Mouse (Mus musculus): ENCODE results near the gene Gng10.

Gene Gng10

DNA sequence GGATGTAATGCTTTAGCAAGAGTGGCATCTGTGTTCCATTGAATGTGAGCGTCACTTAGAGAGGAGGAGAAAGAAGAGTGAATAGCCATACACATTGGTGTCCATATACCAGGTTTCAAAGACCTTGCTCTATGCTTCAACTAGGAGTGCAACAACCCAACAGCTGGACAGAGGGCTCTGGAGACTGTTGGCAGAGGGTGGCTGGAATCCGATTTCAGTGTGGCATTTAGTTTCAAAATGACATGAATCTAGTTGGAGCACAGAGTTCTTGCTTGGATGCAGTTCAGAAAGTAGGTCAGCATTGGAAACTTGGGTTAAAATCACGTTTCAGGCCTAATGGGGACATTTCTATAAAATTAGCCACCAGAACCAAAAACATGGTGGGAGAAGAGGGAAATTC is 19.7 kb upstream of the Gng10 start:
- no peak for DNase-seq (ENCODE audit: low read depth, low spot score)

- DNase-seq (ENCODE audit: low read depth, low spot score), result no peak
Observed at GRCm38 (mm10) chr4:59016922-59017321, 18.0 kb upstream of the Gng10 start.

DNA sequence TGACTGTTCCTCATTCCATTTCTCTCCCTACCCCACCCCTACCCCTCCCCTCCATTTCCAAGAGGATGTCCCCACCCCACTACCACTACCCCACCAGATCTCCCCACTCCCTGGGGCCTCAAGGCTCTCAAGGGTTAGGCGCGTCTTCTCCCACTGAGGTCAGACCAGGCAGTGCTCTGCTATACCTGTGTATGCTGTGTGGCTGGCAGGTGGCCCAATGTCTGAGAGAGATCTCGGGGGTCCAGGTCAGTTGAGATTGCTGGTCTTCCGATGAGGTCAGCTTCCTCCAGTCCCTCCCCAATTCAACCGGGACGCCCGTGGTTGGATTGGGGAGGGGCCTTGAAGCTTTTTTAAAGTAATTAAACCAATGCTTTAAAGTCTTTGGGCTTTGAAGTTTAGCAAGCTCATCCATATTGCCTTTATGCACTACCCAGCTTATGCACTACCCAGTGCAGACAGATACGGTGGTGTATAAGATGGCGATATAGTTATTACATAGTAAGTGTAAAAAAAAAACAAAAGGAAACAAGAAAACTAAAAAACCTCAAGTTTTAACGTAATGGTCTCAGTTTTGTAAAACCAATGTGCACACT is 467 bp upstream of the Gng10 start:
- no peak for DNase-seq (ENCODE audit: low read depth, low spot score)

- DNase-seq (ENCODE audit: low read depth, low spot score), result no peak
Observed at GRCm38 (mm10) chr4:59035786-59036350, 980 bp downstream of the Gng10 start.

GRCm38 (mm10) chr4:59036490-59037127 is 1.7 kb downstream of the Gng10 start:
- DNase-seq (ENCODE audit: low read depth, low spot score), result no peak

- no peak for DNase-seq (ENCODE audit: low read depth, low spot score)
Observed at GRCm38 (mm10) chr4:59037525-59037924, 2.6 kb downstream of the Gng10 start.

DNA sequence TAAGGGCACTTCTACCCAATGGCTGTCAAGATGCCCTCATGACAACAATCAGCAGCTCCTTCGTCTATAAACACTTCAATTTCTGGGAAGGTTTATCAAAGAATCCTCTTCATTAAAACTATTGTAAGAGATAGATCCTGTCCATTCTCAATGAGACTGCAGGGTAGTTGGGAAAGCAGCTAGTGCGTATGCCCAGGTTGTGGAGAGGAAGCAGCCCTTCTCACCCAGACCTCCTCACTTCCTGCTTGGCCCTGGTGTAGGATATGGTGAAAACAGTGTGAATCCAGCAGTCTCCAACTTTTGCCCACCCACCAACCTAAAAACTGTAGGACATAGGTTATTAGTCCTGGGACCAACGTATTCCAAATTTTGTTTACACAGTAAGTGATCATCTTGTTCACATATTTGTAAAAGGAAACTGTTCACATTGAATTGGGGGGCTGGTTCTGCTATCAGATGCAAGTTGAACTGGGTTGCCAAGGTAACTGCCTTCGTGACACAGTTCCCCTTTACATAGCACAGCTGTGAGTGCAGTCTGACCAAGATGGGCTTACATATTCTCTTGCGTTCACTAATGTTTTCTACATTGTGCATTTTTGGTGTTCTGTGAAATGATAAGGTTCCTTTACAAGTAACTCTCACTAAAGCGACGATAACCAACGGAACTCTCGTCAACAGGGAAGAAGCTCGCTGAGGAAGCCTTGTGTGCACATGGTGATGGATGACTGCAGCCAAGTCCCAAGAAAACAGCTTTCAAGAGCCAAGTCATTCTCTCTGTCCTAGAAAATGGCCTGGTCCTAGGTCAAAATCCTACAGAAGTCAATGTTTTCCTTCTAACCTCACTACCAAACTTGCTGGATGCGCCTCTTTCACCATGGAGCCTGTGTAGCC is 5.8 kb downstream of the Gng10 start:
- no peak for DNase-seq (ENCODE audit: low read depth, low spot score)

DNA sequence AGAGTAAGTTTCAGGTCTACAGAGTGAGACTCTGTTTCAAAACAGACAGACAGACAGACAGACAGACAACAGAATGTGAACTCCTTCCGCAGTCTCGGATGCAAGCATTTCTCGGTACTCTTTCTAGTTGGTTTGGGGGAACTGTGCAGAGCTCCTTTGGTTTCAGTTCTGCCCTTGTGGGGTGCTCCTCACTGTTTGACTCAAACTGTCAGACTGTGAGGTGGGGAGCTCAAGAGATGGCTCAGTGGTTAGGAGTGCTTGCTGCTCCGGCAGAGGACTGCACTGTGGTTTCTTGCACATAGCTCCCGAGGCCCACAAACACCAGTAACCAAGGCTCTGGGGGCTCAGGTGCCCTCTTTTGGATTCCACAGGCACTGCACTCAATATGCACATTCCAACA is 8.2 kb downstream of the Gng10 start:
- no peak for DNase-seq (ENCODE audit: low read depth, low spot score)

GRCm38 (mm10) chr4:59043891-59044290 is 9.0 kb downstream of the Gng10 start:
- DNase-seq (ENCODE audit: low read depth, low spot score), result no peak

GRCm38 (mm10) chr4:59047222-59047621 is 12.3 kb downstream of the Gng10 start:
- no peak for DNase-seq (ENCODE audit: low read depth, low spot score)

- DNase-seq (ENCODE audit: low read depth, low spot score), result no peak
Observed at GRCm38 (mm10) chr4:59051081-59051480, 16.2 kb downstream of the Gng10 start.

DNA sequence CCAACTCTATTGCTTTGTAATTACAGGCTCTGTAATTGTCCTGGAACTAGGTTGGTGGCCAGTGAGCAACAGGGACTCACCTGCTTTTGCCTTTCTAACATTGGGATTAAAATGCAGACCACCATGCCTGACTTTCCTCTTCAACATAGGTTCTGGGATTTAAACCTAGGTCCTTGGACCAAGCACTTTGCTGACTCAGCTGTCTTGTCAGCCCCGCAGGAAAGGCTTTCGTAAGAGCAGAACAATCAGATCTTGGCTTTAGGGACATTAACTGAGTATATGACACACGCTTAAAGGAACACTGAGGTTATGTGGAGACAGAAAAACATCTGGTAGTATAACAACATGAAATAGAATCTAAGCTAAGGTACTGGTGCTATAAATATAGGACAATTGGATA is 23.0 kb downstream of the Gng10 start:
- no peak for DNase-seq (ENCODE audit: low read depth, low spot score)

- DNase-seq (ENCODE audit: low read depth, low spot score), result peak; percentile 42
Observed at GRCm38 (mm10) chr4:59062526-59062925, 27.6 kb downstream of the Gng10 start.

DNA sequence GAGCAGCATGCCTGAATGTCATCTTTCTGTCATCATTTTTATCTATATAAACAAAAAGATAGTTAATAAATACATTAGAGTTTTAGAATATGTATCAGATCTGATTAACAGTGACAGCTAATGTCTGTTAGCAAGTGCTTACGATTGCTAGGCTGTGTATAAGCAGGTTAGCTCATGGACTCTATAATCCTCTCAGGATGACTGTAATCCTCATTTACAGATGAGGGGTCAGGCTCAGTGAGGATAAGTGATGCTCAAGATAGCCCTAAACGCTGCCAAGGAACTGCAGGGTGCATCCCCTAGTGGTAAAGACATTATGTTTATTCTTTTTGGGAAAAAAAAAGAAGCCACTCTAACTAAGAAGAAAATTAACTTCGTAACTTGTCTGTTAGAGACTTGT is 34.4 kb downstream of the Gng10 start:
- DNase-seq (ENCODE audit: low read depth, low spot score), result no peak

DNA sequence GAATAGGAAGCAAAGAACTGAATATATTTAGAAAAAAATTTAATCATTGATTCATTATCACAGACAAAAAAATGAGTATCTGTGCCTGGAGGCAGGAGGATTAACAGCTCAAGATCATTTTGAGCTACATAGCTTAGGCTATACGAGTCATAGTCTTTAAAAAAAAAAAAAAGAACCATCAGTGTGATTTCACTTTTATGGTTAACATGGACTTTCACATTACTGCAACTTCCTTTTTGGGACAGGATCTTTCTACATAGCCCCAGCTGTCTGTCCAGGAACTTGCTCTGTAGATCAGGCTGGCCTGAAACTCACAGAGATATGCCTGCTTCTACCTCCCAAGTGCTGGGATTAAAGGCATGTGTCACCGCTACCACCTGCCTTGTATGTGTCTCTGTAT is 48.5 kb downstream of the Gng10 start:
- no peak for DNase-seq (ENCODE audit: low read depth, low spot score)

GRCm38 (mm10) chr4:59089391-59089790 is 54.5 kb downstream of the Gng10 start:
- no peak for DNase-seq (ENCODE audit: low read depth, low spot score)

All from WW6 (cell line).